Comparison of ENCODE assay signal across 15 mouse cellular contexts in the genomic region with DNA sequence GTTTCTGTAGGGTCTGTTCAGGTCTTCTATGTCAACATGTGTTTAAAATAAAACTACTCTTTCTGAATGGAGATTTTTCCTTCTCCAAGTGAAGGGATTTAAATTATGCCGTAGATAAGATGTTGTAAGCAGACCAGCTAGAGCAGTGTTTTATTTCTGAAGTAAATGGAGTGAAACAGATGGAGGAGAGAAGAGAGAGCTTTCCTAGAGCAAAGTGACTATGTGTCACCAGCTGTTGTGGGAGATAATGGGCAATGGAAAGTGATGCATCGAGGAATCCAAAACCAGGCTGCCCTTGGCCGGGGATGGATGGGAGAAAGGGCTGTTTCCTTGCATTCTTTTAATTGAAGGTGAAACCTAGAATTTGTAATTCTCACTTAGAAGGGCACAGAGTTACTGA.
"Had no signal": no experiment of that assay in that cellular context is flagged by ENCODE, and none has a peak within 500 bp of the region (broad histone marks: within the 10 kb centered on the region; RNA-seq: fewer than 3 reads in every experiment).

No protein-coding gene starts in this region.

- H3K4me1 ChIP-seq: kidney, embryonic 15.5 days; limb, embryonic 12.5 days; liver, embryonic 13.5 days; lung, embryonic 15.5 days; midbrain, embryonic 12.5 days; neural tube, embryonic 12.5 days had no signal

- H3K36me3 ChIP-seq: kidney, embryonic 15.5 days; limb, embryonic 12.5 days; liver, embryonic 13.5 days; lung, embryonic 15.5 days; midbrain, embryonic 12.5 days; neural tube, embryonic 12.5 days had no signal

- H3K4me2 ChIP-seq: kidney, embryonic 15.5 days; limb, embryonic 12.5 days; liver, embryonic 13.5 days; lung, embryonic 15.5 days; midbrain, embryonic 12.5 days; neural tube, embryonic 12.5 days had no signal

- H3K4me3 ChIP-seq: kidney, embryonic 15.5 days; limb, embryonic 12.5 days; liver, embryonic 13.5 days; lung, embryonic 15.5 days; midbrain, embryonic 12.5 days; myocyte; neural tube, embryonic 12.5 days had no signal

- DNase-seq: kidney, adult 2 months; kidney, postnatal 14 days; liver; liver, embryonic 13.5 days; liver, postnatal 0 days; thymus, adult 18-20 months; thymus, postnatal 14 days had no signal

- ATAC-seq: intestine, embryonic 16.5 days; liver, postnatal 0 days had no signal

- H3K27me3 ChIP-seq: kidney, embryonic 15.5 days; limb, embryonic 12.5 days; liver, embryonic 13.5 days; lung, embryonic 15.5 days; midbrain, embryonic 12.5 days; neural tube, embryonic 12.5 days had no signal

- H3K27ac ChIP-seq: kidney, embryonic 15.5 days; limb, embryonic 12.5 days; liver, embryonic 13.5 days; lung, embryonic 15.5 days; midbrain, embryonic 12.5 days; neural tube, embryonic 12.5 days; stomach, postnatal 0 days had no signal

- H3K9ac ChIP-seq: kidney, embryonic 15.5 days; limb, embryonic 12.5 days; liver, embryonic 13.5 days; liver, postnatal 0 days; lung, embryonic 15.5 days; midbrain, embryonic 12.5 days; neural tube, embryonic 12.5 days had no signal

- H3K9me3 ChIP-seq: kidney, embryonic 15.5 days; limb, embryonic 12.5 days; liver, embryonic 13.5 days; lung, embryonic 15.5 days; midbrain, embryonic 12.5 days; neural tube, embryonic 12.5 days had no signal
